Mouse (Mus musculus) erythroblast, embryonic 14.5 days (primary cell): Measurements from ENCODE around the gene Fbh1.

ENCODE experiments used
- GATA1 ChIP-seq: IDR thresholded peaks from 2 replicates; pipeline ENCODE4 v1.6.1; 2012; ENCODE audit warnings: low read length, inconsistent platforms, mixed read lengths
- TAL1 ChIP-seq: IDR thresholded peaks from 3 replicates; pipeline ENCODE4 v1.6.1; 2012; ENCODE audit warnings: low read length, inconsistent platforms, mixed read lengths

- TF ChIP-seq GATA1 (no peak), TAL1 (no peak)
Observed at GRCm38 (mm10) chr2:11705201-11706025, 72.0 kb downstream of the Fbh1 start, which contains the start of gene Il15ra.
